Mouse (Mus musculus) megakaryocyte, embryonic 14.5 days (primary cell): ENCODE measurements around the gene Nup188.

ENCODE experiments used
- FLI1 ChIP-seq: IDR thresholded peaks from 2 replicates; pipeline ENCODE4 v1.6.1; 2012; ENCODE audit warnings: low read length, inconsistent platforms, mixed read lengths
- GATA1 ChIP-seq: IDR thresholded peaks from 3 replicates; pipeline ENCODE4 v1.6.1; 2012; ENCODE audit warnings: mixed read lengths, low read length, inconsistent platforms, borderline replicate concordance

DNA sequence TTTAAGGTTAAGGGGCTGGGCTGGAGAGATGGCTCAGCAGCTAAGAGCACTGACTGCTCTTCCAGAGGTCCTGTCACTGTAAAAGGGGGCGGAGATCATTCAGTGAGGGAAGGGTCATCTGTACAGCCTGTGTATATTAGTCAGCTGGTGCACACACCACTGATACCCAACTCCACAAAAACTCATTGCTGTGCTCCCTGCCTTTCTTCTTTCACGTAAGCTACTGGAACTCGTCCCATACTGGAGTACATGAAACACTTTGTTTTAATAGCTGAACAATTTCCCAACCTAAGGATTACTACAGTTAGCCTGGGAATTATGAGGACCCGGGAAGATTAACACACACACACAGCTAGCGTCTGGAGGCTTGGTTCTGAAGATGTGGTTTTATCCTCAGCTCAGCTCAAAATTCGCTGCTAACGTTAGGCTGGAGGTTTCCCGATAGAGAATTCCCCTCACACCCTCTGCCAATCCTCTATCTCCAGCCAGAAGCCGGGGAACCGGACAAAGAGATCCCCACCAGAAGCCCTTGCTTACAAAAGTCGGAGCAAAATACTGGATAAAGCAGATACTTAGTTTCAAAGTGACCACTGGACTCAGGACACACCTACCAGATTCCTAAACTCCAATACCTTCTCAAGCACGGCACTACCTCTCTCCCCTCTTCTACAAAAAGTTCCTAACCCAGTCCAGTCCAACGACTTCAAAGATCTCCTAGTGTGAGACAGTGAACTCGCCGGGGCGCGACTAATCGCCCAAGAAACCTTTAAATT is 49.6 kb upstream of the Nup188 start:
- TF ChIP-seq FLI1 (no peak), GATA1 (no peak)
